Mouse (Mus musculus) intestine, postnatal 0 days (tissue): ENCODE measurements around the gene Stpg1. TPM values are rescaled to one million over a fixed set of nuclear protein-coding genes. Genes with fewer than 3 reads are reported as not detected.

Experiments
- ATAC-seq: fragments of 200-750 bp; cut with Nextera tagmentation; 2 replicates; pipeline ENCODE4 v1.8.0; 2017; ENCODE audit warnings: mild to moderate bottlenecking, moderate TSS enrichment, moderate library complexity
- H3K27ac ChIP-seq: fragments of 300-500 bp; sonication (generic); 2 replicates; pipeline ENCODE4 v1.5.1; 2014; ENCODE audit warnings: mild to moderate bottlenecking, low read depth, low read length, moderate library complexity
- H3K27me3 ChIP-seq: fragments of 300-500 bp; sonication (generic); replicated peaks from 2 replicates; pipeline ENCODE4 v1.6.1; 2014; ENCODE audit warnings: low read length, mixed read lengths; ENCODE audit not compliant: control insufficient read depth, insufficient read depth
- H3K36me3 ChIP-seq: fragments of 300-500 bp; sonication (generic); 2 replicates; pipeline ENCODE4 v1.6.1; 2014; ENCODE audit warnings: mild to moderate bottlenecking, moderate library complexity; ENCODE audit not compliant: control insufficient read depth, insufficient read depth
- H3K4me1 ChIP-seq: fragments of 300-500 bp; sonication (generic); replicated peaks from 2 replicates; pipeline ENCODE4 v1.6.1; 2014; ENCODE audit warnings: antibody characterized with exemption, low read length, mixed read lengths; ENCODE audit not compliant: control insufficient read depth, insufficient read depth
- H3K4me2 ChIP-seq: fragments of 300-500 bp; sonication (generic); replicated peaks from 2 replicates; pipeline ENCODE4 v1.6.1; 2014; ENCODE audit warnings: low read depth, mild to moderate bottlenecking, moderate library complexity
- H3K4me3 ChIP-seq: fragments of 300-500 bp; sonication (generic); 2 replicates; pipeline ENCODE4 v1.5.1; 2014; ENCODE audit warnings: low read depth, low read length
- H3K9ac ChIP-seq: fragments of 300-500 bp; sonication (generic); 2 replicates; pipeline ENCODE4 v1.6.1; 2014; ENCODE audit warnings: mild to moderate bottlenecking, low read depth, low read length
- H3K9me3 ChIP-seq: fragments of 300-500 bp; sonication (generic); 2 replicates; pipeline ENCODE4 v1.6.1; 2016; ENCODE audit warnings: mixed run types; ENCODE audit not compliant: control insufficient read depth
- CTCF ChIP-seq: sonication (generic); IDR thresholded peaks from 2 replicates; pipeline ENCODE4 v1.5.1; 2016; ENCODE audit warnings: low read depth, mild to moderate bottlenecking, control low read depth, antibody characterized with exemption, moderate library complexity
- WGBS: fragments of 180-500 bp; shearing (Covaris S2); extraction: QIAGEN DNeasy Blood & Tissue Kit; methylation state at CpG from one replicate; pipeline ENCODE4 v1.1.7; 2014; 5-methylcytosine and 5-hydroxymethylcytosine counted together
- polyA plus RNA-seq: library from polyadenylated mRNA; unstranded; fragments of >200 nt; fragmentation: Nextera tagmentation; extraction: Ambion mirVana; gene quantifications from 2 replicates; pipeline ENCODE4 v1.2.1, GENCODE M21; 2015

Gene Stpg1
- polyA plus RNA-seq, 1 experiment from 2014 or later, result 0.09 TPM

GRCm38 (mm10) chr4:135516351-135517316, 22.0 kb downstream of the Stpg1 start:
- Histone ChIP-seq H3K9me3 (no peaks in the 10 kb centered on the region), H3K4me3 (no peak overlapping the region), H3K36me3 (no peaks in the 10 kb centered on the region), H3K27ac (no peak overlapping the region), H3K9ac (no peak overlapping the region), H3K4me2 (no peak overlapping the region), H3K4me1 (0 out of 2 replicates have a peak, but pooled peaks cover 3% of the 10 kb centered on the region), H3K27me3 (no peaks in the 10 kb centered on the region)
- WGBS, result 58% methylated on average over 15 of the region's 15 CpGs
- no peak for ATAC-seq
- TF ChIP-seq CTCF, result peak; percentile 91

GRCm38 (mm10) chr4:135518135-135518534, 23.5 kb downstream of the Stpg1 start:
- H3K27ac ChIP-seq, result no peak overlapping the region
- H3K4me2 ChIP-seq, result no peak overlapping the region
- no peaks in the 10 kb centered on the region for H3K27me3 ChIP-seq
- WGBS, result 40% methylated on average over 12 of the region's 12 CpGs
- no peak for TF ChIP-seq CTCF
- no peak overlapping the region for H3K9ac ChIP-seq
- peak; percentile 47 for ATAC-seq
- no peaks in the 10 kb centered on the region for H3K9me3 ChIP-seq
- H3K36me3 ChIP-seq, result no peaks in the 10 kb centered on the region
- 0 out of 2 replicates have a peak, but pooled peaks cover 3% of the 10 kb centered on the region for H3K4me1 ChIP-seq
- no peak overlapping the region for H3K4me3 ChIP-seq

DNA sequence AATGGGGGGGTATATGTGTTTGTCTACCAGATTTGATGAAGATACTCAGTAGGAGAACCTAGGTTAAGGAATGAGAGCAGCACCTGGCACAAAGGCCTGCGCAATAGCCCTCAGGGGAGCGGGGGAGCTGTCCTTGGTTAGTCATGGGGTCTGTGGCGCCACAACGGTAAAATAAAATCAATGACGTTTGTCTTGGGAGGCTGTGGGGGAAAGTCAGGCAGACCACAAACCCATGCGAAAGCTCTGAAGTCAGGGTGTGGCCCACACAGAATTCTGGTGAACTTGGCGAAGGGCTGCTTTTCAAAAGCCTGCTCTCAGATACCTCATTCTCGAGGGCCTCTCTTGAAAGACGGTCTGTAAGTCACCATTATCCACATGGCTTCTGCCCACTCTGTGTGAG, 25.8 kb downstream of the Stpg1 start:
- no peak overlapping the region for H3K27ac ChIP-seq
- no peak overlapping the region for H3K4me2 ChIP-seq
- no peak for ATAC-seq
- no peaks in the 10 kb centered on the region for H3K36me3 ChIP-seq
- no peaks in the 10 kb centered on the region for H3K4me1 ChIP-seq
- no peak overlapping the region for H3K9ac ChIP-seq
- 66% methylated on average over 9 of the region's 9 CpGs for WGBS
- no peak overlapping the region for H3K4me3 ChIP-seq
- no peaks in the 10 kb centered on the region for H3K9me3 ChIP-seq
- no peak for TF ChIP-seq CTCF
- H3K27me3 ChIP-seq, result no peaks in the 10 kb centered on the region

GRCm38 (mm10) chr4:135523939-135524338, 29.3 kb downstream of the Stpg1 start:
- Histone ChIP-seq H3K27me3 (no peaks in the 10 kb centered on the region), H3K4me1 (no peaks in the 10 kb centered on the region), H3K9me3 (no peaks in the 10 kb centered on the region), H3K9ac (no peak overlapping the region), H3K4me2 (no peak overlapping the region), H3K27ac (no peak overlapping the region), H3K4me3 (no peak overlapping the region), H3K36me3 (no peaks in the 10 kb centered on the region)
- TF ChIP-seq CTCF, result no peak
- ATAC-seq, result no peak
- WGBS, result 18% methylated on average over 7 of the region's 7 CpGs

GRCm38 (mm10) chr4:135525057-135525456, 30.5 kb downstream of the Stpg1 start:
- Histone ChIP-seq H3K27me3 (no peaks in the 10 kb centered on the region), H3K9me3 (no peaks in the 10 kb centered on the region), H3K9ac (no peak overlapping the region), H3K4me1 (no peaks in the 10 kb centered on the region), H3K4me2 (no peak overlapping the region), H3K36me3 (no peaks in the 10 kb centered on the region), H3K4me3 (no peak overlapping the region), H3K27ac (no peak overlapping the region)
- ATAC-seq, result no peak
- no peak for TF ChIP-seq CTCF
- 78% methylated on average over 12 of the region's 12 CpGs for WGBS

DNA sequence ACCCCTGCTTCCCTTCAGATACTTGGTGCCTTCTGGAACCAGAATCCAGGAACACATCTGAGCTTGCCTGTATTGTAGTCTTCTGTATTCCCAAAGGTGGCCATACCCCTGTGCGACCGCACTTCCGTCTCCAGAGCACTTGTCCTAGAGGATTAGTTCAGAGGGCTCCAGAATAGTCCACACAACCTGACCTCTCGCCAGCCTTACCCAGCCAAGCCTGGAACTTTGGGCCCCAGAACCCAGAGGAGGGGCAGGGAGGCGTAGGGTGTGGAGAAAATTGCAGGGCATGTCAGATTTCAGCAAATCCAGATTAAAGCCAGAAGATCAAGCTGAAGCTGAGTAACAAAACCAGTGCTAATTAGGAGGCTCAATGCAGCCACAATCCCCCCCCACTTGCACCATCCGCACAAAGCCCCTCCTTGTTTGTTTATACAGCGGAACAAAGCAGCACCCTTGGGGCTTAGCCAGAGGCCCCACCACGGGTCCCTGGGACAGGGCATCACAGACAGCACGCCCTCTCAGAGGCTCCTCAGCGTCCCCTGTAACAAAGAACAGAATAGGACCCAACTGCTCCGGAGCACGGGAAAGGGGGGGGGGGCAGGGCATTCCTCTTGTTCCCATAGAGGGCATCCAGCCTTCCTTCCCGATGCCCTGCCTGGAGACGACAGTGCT, 31.6 kb downstream of the Stpg1 start:
- H3K27ac ChIP-seq, result no peak overlapping the region; the same call in 1 of the 2 replicates
- no peak overlapping the region for H3K4me3 ChIP-seq
- H3K27me3 ChIP-seq, result no peaks in the 10 kb centered on the region
- no peaks in the 10 kb centered on the region for H3K36me3 ChIP-seq
- H3K4me1 ChIP-seq, result no peaks in the 10 kb centered on the region
- no peaks in the 10 kb centered on the region for H3K9me3 ChIP-seq
- 45% methylated on average over 14 of the region's 14 CpGs for WGBS
- TF ChIP-seq CTCF, result no peak
- no peak overlapping the region for H3K9ac ChIP-seq
- ATAC-seq, result no peak
- H3K4me2 ChIP-seq, result no peak overlapping the region
